29 mouse cellular contexts compared by ENCODE assay signal in genomic region chr13:8642084-8642483, GRCm38 (mm10).
A peak's percentile ranks its signal among the peaks of the same experiment; 100 is the strongest.
DNase-seq lines count a peak whose midpoint lies in the region; ATAC-seq and TF ChIP-seq lines count a peak whose summit lies in the region.
"Had no signal": no experiment of that assay in that cellular context is flagged by ENCODE, and none has a peak within 500 bp of the region (broad histone marks: within the 10 kb centered on the region; RNA-seq: fewer than 3 reads in every experiment).

No protein-coding gene starts in this region.

- TF ChIP-seq EP300 in lung, postnatal 0 days (IDR thresholded peaks at IDR 0.05) = peak; percentile 47; the same call in 1 of the 2 replicates
- peak in 1 of 2 experiments; percentile 40; a peak in 1 of 4 replicates for TF ChIP-seq EP300 in MEL (IDR thresholded peaks at IDR 0.05; ENCODE audit: low read depth in 1 of 2, low read length in 2 of 2)

- H3K27me3 ChIP-seq in lung, postnatal 0 days (replicated peaks; ENCODE audit: insufficient read depth, low read length) = no peaks in the 10 kb centered on the region
- H3K27me3 ChIP-seq in MEL (ENCODE audit: control insufficient read depth in 1 of 2, insufficient read depth in 2 of 2, low read length in 2 of 2) = no peaks in the 10 kb centered on the region
- H3K27me3 ChIP-seq: CH12.LX; embryonic facial prominence, embryonic 13.5 days; forebrain, embryonic 12.5 days; forebrain, embryonic 15.5 days; heart, embryonic 13.5 days had no signal

- no peak for TF ChIP-seq RAD21 in MEL (IDR thresholded peaks at IDR 0.05; ENCODE audit: low read depth, low read length)

- TF ChIP-seq POLR2A in MEL (IDR thresholded peaks at IDR 0.05; ENCODE audit: control insufficient read depth in 1 of 2, insufficient read depth in 1 of 2, low read depth in 1 of 2, low read length in 2 of 2, poor library complexity in 1 of 2) = no peak

- H3K4me1 ChIP-seq in lung, postnatal 0 days (ENCODE audit: insufficient read depth, low read depth, low read length) = no peaks in the 10 kb centered on the region
- H3K4me1 ChIP-seq in MEL (ENCODE audit: control insufficient read depth in 1 of 2, insufficient read depth in 2 of 2, low read length in 2 of 2) = peaks cover 11 to 22% of the 10 kb centered on the region in 2 experiments
- H3K4me1 ChIP-seq: embryonic facial prominence, embryonic 10.5 days; embryonic facial prominence, embryonic 13.5 days; forebrain, embryonic 12.5 days; forebrain, embryonic 15.5 days had no signal

- H3K27ac ChIP-seq in lung, postnatal 0 days (ENCODE audit: low read length) = no peak overlapping the region
- no peak overlapping the region for H3K27ac ChIP-seq in MEL (ENCODE audit: control insufficient read depth, low read depth, low read length)
- H3K27ac ChIP-seq: embryonic facial prominence, embryonic 10.5 days; embryonic facial prominence, embryonic 13.5 days; forebrain, embryonic 12.5 days; forebrain, embryonic 15.5 days; heart, embryonic 13.5 days; hindbrain, embryonic 14.5 days; hindbrain, postnatal 0 days had no signal

- no peak for ATAC-seq in lung, postnatal 0 days
- ATAC-seq in megakaryocyte-erythroid progenitor cell, adult 5-6 weeks (replicated peaks; ENCODE audit: low FRiP score, low TSS enrichment, poor library complexity, severe bottlenecking) = peak; percentile 56
- no peak for ATAC-seq in frontal cortex, adult (ENCODE audit: low TSS enrichment)
- ATAC-seq: forebrain, embryonic 15.5 days; hindbrain, postnatal 0 days; inflammation-experienced regulatory T-cells, adult 6 months; intestine, embryonic 16.5 days had no signal

- 24% methylated on average over 2 of the region's 2 CpGs for WGBS in lung, postnatal 0 days

- H3K36me3 ChIP-seq in lung, postnatal 0 days (ENCODE audit: insufficient read depth, low read length) = no peaks in the 10 kb centered on the region
- H3K36me3 ChIP-seq in MEL (ENCODE audit: control insufficient read depth in 1 of 2, insufficient read depth in 2 of 2, low read length in 2 of 2) = peaks cover 0 to 14% of the 10 kb centered on the region in 2 experiments; a peak in 2 of 4 replicates
- H3K36me3 ChIP-seq: embryonic facial prominence, embryonic 10.5 days; embryonic facial prominence, embryonic 13.5 days; forebrain, embryonic 12.5 days; forebrain, embryonic 15.5 days; G1E; heart, embryonic 13.5 days had no signal

- peak; percentile 6 for DNase-seq in adrenal gland, adult 2 months
- no peak for DNase-seq in adrenal gland, adult 8-10 months
- no peak for DNase-seq in lung, postnatal 0 days (ENCODE audit: low spot score)
- DNase-seq in lung, postnatal 10 days = no peak
- peak; percentile 35 for DNase-seq in MEL (ENCODE audit: low read depth, low spot score)
- DNase-seq: B cell, adult 2 months; cerebellum, adult 11 months; cerebellum, adult 2 months; cerebellum, adult 9-11 months; cerebellum, postnatal 25 days; embryo, embryonic 11 days; gastrocnemius, postnatal 10 days; heart, adult 18-20 months; heart, postnatal 14 days; heart, postnatal 4 days had no signal

- no peak overlapping the region for H3K4me3 ChIP-seq in lung, postnatal 0 days (ENCODE audit: low read depth, low read length)
- 0 out of 4 replicates have a peak overlapping the region, but pooled peaks of 1 of the 2 experiments have one; percentile 16 for H3K4me3 ChIP-seq in MEL (ENCODE audit: control insufficient read depth in 1 of 2, insufficient read depth in 1 of 2, low read depth in 2 of 2, low read length in 2 of 2)
- H3K4me3 ChIP-seq: embryonic facial prominence, embryonic 10.5 days; embryonic facial prominence, embryonic 13.5 days; erythroblast, embryonic 14.5 days; forebrain, embryonic 12.5 days; forebrain, embryonic 15.5 days; heart, embryonic 13.5 days had no signal

- no peaks in the 10 kb centered on the region for H3K79me2 ChIP-seq in MEL (ENCODE audit: control insufficient read depth, insufficient read depth, low read length, poor library complexity)

- no peaks in the 10 kb centered on the region for H3K9me3 ChIP-seq in lung, postnatal 0 days (ENCODE audit: low read length)
- H3K9me3 ChIP-seq in MEL (replicated peaks; ENCODE audit: insufficient read depth, low read length) = no peaks in the 10 kb centered on the region
- H3K9me3 ChIP-seq: embryonic facial prominence, embryonic 10.5 days; embryonic facial prominence, embryonic 13.5 days; forebrain, embryonic 12.5 days; forebrain, embryonic 15.5 days; G1E; heart, embryonic 13.5 days had no signal

- H3K4me2 ChIP-seq in lung, postnatal 0 days (replicated peaks; ENCODE audit: low read depth, low read length) = no peak overlapping the region
- H3K4me2 ChIP-seq: embryonic facial prominence, embryonic 13.5 days; forebrain, embryonic 12.5 days; forebrain, embryonic 15.5 days; heart, embryonic 13.5 days; hindbrain, embryonic 14.5 days had no signal

- H3K9ac ChIP-seq in lung, postnatal 0 days (replicated peaks; ENCODE audit: low read depth) = no peak overlapping the region
- H3K9ac ChIP-seq in MEL (ENCODE audit: control insufficient read depth, low read depth, low read length, poor library complexity, severe bottlenecking) = no peak overlapping the region
- H3K9ac ChIP-seq: embryonic facial prominence, embryonic 13.5 days; forebrain, embryonic 12.5 days; forebrain, embryonic 15.5 days; heart, embryonic 13.5 days; hindbrain, embryonic 14.5 days had no signal

- no peak for TF ChIP-seq CTCF in lung, postnatal 0 days (IDR thresholded peaks at IDR 0.05)
- TF ChIP-seq CTCF in MEL (IDR thresholded peaks at IDR 0.05 in 2 of 3, conservative IDR thresholded peaks at IDR 0.05 in 1 of 3; ENCODE audit: control insufficient read depth in 1 of 3, insufficient read depth in 1 of 3, low read depth in 2 of 3, low read length in 3 of 3, poor library complexity in 1 of 3, severe bottlenecking in 1 of 3) = no peak

TF ChIP-seq in MEL, 35 proteins besides CTCF, POLR2A, EP300 and RAD21:
- 0 out of 2 replicates have a peak, but pooled peaks have one; percentile 18 for TF ChIP-seq TCF12 (IDR thresholded peaks at IDR 0.05; ENCODE audit: low read depth, low read length)
- TF ChIP-seq E2F4 (IDR thresholded peaks at IDR 0.05; ENCODE audit: borderline replicate concordance, low read depth, low read length) = no peak
- TF ChIP-seq JUND (IDR thresholded peaks at IDR 0.05; ENCODE audit: low read depth, low read length) = no peak
- TF ChIP-seq POLR2AphosphoS2 (IDR thresholded peaks at IDR 0.05; ENCODE audit: low read length) = no peak

Comparison
In these comparisons a context has a peak if more than half of its experiments do, and no peak if none do; other contexts are left out.
1. DNase-seq: peak in adrenal gland, adult 2 months (single experiment) and MEL (single experiment); none in adrenal gland, adult 8-10 months (single experiment), lung, postnatal 0 days (single experiment) and lung, postnatal 10 days (single experiment).